Mouse (Mus musculus) common myeloid progenitor, adult 5-6 weeks (primary cell): ENCODE measurements around the gene Rarres2. TPM values are rescaled to one million over a fixed set of nuclear protein-coding genes. Genes with fewer than 3 reads are reported as not detected.

Source experiments
- ATAC-seq: replicated peaks from 2 replicates; pipeline ENCODE4 v1.8.0; 2016; ENCODE audit warnings: low read depth, mild to moderate bottlenecking, moderate TSS enrichment, inconsistent platforms; ENCODE audit not compliant: poor library complexity, severe bottlenecking
- total RNA-seq: library from RNA; stranded (forward); fragments of 200-1000, 187-1606 nt; gene quantifications from 2 replicates; pipeline ENCODE4 v1.2.3, GENCODE M21; 2017

Gene Rarres2
- total RNA-seq, 1 experiment from 2014 or later = not detected

DNA sequence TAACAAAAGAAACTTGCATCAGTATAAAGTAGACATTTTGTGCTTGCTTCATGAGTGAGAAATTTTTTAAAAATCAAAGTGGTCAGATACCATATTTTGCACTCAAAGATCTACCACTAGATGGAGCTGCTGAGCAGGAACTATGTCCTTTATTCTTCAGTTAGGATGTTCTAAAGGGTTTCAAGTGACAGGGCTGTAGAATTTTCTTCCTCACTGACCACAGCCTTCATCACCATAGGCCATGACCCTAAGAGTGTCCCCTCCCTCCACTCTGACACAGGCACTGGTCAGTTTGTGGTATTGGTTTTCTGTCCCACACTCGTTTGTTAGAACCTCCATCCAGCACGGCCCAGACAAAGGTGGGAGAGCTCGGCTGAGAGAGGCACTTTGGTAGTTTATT, 9.4 kb upstream of the Rarres2 start:
- ATAC-seq = peak; percentile 54; the same call in 1 of the 2 replicates

DNA sequence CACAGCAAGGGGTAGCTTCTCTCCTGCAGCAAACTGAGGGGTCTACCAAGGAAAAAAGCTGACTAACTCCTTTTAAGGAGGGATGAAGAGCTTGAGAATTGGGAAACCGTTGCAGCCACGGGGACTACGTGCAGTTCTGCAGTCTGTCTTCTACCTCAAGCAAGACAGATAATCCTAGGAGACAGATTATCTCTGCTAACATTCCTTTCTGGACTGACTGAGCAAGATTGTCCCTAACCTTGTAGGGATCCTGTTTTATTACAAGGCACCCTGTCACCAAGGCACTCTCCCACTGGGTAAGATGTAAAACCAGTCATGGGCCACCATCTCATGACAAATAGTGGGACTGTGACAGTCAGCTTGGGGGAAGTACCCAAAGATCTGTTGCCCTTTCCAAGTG, 8.7 kb upstream of the Rarres2 start:
- no peak for ATAC-seq

GRCm38 (mm10) chr6:48579215-48579648, 6.6 kb upstream of the Rarres2 start:
- ATAC-seq = peak; percentile 88

GRCm38 (mm10) chr6:48578736-48579135, 6.1 kb upstream of the Rarres2 start:
- ATAC-seq = no peak

DNA sequence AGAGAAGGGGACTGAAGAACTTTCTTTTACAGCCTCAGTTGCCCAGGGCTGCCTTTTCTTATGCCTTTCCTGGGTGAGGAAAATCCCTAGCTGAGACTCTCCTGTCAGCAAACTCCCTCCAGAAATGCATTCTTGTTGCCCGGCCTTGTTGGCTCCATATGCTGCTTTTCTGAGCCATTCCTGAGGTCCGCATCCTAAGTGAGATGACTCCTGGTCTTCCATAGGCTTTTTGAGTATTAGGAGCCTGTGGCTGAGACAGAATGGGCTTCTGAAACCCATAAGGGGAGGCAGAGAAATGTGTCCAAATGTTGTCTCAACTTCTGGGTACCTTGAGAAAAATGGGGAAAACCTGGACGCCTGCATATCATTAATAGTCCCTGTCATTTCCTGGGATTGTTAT, 1.4 kb upstream of the Rarres2 start:
- ATAC-seq = no peak

DNA sequence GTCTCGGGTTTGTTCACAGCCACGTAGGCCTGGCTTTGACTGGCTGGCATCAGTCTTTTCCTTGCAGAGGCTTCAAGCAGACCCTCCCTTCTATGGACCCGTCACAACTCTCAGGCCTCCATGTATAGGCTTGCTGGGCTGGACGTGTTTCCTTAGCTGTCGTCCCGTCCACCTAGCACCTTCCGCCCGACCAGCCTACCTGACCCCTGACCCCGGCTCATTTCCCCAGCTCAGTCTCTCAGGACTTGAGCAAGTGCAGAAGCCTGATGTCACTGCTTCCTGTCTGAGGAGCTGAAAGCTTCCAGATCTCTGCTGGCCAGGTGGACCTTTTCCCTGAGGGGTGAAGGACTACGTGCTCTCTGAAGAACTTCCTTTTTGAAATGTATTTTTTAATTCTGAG, 691 bp upstream of the Rarres2 start:
- ATAC-seq = no peak

DNA sequence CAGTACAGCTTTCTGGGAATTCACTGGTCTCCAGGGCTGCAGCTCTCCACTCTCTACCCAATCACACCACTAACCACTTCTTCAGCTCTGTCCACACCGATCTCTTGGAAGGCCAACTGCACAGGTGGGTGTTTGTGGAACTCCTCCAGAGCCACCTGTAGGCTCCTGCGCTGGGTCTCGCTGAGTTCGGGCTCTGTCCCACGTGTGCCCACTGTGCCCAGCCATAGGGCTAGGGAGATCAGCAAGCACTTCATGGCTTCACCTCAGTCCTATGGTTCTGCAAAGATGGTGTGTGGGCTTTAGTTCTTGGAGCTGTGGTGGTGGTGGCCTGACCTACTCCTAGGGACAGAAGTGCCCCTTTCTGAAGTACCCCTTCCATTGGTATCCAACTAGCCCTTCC, 575 bp downstream of the Rarres2 start:
- ATAC-seq = no peak

DNA sequence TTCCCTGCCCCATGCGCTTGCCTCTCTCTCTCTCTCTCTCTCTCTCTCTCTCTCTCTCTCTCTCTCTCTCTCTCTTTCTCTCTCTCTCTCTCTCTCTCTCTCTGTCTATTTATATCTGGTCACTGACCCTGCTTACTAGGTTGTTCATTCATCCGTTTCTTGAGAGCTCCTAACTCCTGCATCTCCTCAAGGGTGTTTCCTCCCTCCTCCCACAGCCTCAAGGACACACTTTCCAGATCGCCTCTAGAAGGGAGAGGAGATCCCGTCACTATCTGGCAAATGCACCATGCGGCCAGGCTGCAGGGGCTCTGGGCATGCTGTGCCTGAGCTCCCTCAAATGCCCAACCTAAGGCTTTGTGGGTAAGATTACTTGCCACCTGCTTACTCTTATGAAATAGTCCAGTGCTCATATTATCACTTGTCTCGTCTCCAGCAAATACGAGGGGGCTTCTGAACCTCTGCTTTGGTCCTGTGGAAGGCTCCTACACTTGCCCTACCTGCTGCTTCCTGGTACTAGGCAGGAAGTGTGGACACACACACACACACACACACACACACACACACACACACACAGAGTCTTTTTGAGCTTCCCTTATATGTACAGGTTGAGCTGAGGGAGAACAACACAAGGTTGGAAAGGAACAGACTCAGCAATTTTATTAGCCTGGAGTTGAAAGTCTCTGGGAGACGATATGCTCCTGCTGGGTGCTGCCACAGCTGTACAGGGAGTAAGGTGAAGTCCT, 3.4 kb downstream of the Rarres2 start:
- ATAC-seq = no peak

GRCm38 (mm10) chr6:48568036-48568984, 4.3 kb downstream of the Rarres2 start:
- ATAC-seq = peak; percentile 91

DNA sequence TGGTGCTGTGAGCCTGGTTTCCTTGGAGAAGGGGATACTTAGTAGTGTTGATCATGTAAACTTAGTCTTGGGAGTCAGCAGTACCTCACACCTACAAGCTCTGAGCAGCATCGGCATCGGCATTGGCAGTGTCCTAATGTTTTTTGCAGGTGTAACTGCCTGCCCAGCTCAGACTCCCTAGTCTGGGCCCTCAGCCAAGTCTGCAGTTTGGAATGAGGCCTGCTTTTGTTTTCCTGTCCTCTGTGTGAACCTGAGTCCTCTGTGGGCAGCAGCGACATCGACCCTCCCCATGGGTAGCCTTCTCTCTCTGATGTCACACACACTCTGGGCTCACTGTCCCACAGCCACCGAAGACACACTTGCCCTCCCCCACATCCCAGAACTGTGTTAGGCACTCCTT, 6.3 kb downstream of the Rarres2 start:
- no peak for ATAC-seq

DNA sequence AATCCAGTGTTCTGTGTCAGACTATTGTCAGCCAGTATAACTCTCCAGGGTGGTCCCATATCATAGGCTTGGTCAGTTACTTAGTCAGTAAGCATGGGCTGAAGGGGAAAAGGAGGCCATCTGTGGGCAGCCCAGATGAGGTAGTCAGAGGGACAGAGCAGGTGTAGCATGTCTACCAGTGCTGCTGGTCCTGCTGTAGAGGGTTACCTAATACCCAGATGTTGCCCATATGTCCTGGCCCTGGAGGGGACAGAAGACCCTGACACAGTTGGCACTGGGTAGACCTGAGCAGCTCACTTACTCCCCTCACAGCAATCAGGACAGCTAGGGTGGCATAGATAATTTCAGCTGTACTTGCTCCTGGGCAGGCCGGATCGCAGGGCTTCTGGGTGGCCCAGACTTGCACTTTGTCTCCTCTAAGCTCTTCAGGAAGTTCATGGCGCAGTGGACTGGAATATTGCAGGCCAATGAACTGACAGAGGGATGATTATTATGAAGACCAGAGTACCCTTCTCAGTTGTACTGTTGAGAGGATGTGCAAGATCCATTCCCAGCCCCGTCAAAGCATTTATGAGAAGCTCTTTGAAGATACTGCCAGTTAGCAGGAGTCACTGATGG, 6.8 kb downstream of the Rarres2 start:
- ATAC-seq = no peak

- ATAC-seq = no peak
Measured at GRCm38 (mm10) chr6:48555956-48556355, 16.6 kb downstream of the Rarres2 start.

- ATAC-seq = peak; percentile 51
Measured at GRCm38 (mm10) chr6:48555104-48555890, 17.3 kb downstream of the Rarres2 start.

DNA sequence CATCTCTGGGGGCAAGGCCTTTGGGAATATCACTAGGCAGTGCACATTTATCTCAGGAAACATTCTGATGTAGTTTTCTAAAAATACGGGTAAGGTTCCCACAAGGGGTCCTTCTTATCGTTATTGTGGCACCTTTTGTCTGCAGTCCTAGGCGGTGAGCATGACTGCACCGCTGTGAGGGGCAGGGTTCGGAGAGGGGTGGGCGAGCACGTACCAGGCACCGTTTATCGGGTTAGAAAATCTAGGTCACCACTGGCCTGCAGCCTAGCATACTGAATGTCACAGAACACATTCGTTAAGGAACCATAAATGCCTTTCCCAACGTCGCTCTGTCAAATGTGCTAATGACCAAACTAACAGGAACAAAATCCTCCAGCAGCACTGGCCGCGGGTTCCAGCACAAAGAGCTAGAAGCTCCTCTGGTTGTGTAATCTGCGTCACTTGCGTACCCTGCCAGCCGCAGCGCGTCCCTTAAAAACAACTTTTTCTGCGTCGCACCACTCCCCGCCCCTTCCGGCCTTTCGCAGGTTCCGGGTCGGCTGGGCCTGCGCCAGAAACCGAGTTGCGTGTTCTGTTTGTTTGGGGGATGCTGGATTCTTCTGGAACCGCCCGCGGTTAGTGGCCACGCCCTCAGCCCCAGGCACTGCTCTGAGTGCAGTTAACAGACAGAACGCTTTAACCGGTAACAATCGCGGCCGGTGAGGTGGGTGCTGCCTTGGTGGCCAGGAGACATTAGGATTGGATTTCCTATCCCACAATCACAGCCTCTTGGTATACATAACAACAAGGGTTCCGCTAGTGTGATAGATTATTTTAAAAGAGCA, 18.1 kb downstream of the Rarres2 start, which contains the start of gene Lrrc61:
Gene Lrrc61, plus strand, starts transcription at position 517 of the 824 bp plus-strand sequence.
- peak; percentile 95 for ATAC-seq

GRCm38 (mm10) chr6:48553819-48554218, 18.8 kb downstream of the Rarres2 start:
- ATAC-seq = no peak

DNA sequence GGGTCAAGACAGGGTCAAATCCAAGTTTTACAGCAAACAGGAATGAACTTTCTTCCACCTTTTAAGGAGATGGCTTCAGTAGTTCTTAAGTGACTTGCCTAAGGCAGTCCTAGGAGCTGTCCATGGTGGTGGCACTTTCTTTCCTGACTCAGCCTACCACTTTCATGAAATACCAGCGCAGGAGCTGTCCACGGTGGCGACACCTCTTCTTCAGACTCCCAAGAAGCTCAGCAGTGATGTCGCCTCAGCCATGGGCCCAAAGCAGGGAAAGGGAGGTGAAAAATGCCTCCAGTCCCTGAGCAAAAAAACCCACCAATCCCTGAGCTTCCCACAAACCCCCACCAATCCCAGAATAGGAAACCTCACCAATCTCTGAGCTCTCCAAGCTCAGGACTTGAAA, 19.7 kb downstream of the Rarres2 start:
- no peak for ATAC-seq

GRCm38 (mm10) chr6:48548314-48548713, 24.3 kb downstream of the Rarres2 start:
- no peak for ATAC-seq

DNA sequence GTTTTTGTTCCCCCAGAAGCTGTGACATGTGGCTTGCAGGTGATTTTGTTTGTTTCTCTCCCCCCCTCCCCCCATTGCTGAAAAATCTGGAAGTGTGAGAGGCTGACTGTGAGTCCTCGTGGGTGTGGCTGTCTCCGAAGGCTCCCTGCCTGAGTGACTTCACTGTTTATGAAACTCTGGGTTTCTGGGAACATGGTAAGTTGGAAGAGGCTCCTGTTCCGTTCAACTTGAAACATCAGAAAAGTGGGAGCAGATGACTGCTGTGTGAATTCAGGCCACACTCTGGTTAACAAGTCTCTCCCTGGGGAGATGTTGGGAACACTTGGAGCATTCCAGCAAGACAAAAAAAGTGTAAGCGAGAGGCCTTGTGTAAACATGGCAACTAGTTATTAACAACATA, 25.7 kb downstream of the Rarres2 start:
- ATAC-seq = no peak

- ATAC-seq = peak; percentile 34
Measured at GRCm38 (mm10) chr6:48546271-48546670, 26.3 kb downstream of the Rarres2 start.
